Mouse (Mus musculus): ENCODE results near the gene Nrbp1. TPM values are rescaled to one million over a fixed set of nuclear protein-coding genes. Genes with fewer than 3 reads are reported as not detected.
A peak's percentile ranks its signal among the peaks of the same experiment; 100 is the strongest.
"Not testable (repeated sequence)": the region's sequence is repeated elsewhere in the genome, so short reads cannot be mapped to it uniquely, and the experiment has no call there.

Nrbp1 gene
- polyA plus RNA-seq, 1 experiment from 2014 or later, result 153 TPM

DNA sequence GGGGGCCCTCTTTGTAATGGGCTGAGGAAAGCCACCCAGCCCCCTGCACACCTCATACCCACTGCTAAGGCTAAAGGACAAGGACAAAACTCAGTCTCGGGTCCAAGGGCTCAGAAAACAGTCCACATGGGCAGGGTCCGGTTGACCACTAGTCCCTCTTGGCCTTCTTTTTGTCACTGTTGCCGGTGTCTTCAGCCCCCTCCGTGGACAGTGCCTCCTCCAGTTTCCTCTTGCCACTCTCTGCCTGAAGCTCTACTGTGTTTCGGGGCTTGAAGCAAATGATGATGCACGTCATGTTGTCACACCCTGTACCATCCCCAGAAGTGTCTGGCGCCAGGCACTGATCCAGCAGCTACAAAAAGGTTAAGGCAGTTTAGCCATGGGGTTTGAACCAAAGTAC is 37.7 kb upstream of the Nrbp1 start:
- 82% methylated on average over 7 of the region's 7 CpGs for WGBS
- Histone ChIP-seq H3K27me3 (ENCODE audit: control insufficient read depth, insufficient read depth, low read length) (no peaks in the 10 kb centered on the region), H3K9ac (ENCODE audit: low read depth, low read length) (peak overlapping the region; percentile 44; the same call in 1 of the 2 replicates), H3K4me3 (ENCODE audit: low read length) (peak overlapping the region; percentile 64; the same call in 1 of the 2 replicates), H3K4me2 (replicated peaks; ENCODE audit: low read depth, low read length) (peak overlapping the region; percentile 61), H3K9me3 (ENCODE audit: control insufficient read depth, low read length) (peaks cover 6% of the 10 kb centered on the region), H3K27ac (ENCODE audit: low read depth, low read length) (peak overlapping the region; percentile 65), H3K36me3 (ENCODE audit: control insufficient read depth, insufficient read depth, low read length) (peaks cover 79% of the 10 kb centered on the region), H3K4me1 (ENCODE audit: control insufficient read depth, insufficient read depth, low read length) (peaks cover 7% of the 10 kb centered on the region; the same call in 1 of the 2 replicates)
- ATAC-seq (ENCODE audit: low FRiP score, low TSS enrichment), result no peak

DNA sequence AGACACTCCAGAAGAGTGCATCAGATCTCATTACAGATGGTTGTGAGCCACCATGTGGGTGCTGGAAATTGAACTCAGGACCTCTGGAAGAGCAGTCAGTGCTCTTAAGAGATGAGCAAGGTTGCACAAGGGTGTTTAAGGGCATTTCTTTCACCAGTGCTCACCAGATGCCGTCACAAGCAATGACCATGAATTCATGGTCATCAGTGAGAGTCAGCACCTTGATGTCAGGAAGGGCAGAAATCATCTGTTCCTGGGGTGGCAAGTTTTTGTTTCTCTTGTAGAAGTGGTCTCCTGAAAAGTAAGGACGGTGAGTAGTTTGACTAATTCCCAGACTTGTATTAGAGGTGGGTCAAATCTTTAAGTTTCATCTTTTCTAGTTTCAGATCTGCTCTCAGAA is 36.8 kb upstream of the Nrbp1 start:
- 89% methylated on average over 2 of the region's 2 CpGs for WGBS
- no peak overlapping the region for H3K9ac ChIP-seq (ENCODE audit: low read depth, low read length)
- H3K36me3 ChIP-seq (ENCODE audit: control insufficient read depth, insufficient read depth, low read length), result peaks cover 78% of the 10 kb centered on the region

DNA sequence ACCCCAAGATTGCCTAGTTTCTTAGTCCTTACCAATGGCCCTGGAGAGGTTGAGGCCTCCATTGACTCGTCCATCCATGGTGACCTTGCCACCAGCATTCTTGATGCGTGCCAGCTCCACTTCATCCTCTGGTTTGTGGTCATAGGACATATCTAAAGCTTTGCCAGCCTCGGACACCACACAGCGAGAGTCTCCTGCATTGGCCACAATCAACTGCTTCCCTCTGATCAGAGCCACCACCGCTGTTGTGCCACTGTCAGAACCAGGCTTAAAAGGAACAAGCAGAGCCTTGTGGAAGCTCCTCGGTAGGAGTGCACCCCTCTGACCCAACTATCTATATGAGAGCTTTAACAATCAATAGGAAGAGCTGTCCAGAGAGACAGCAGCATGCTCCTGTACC is 36.2 kb upstream of the Nrbp1 start:
- no peaks in the 10 kb centered on the region for H3K27me3 ChIP-seq (ENCODE audit: control insufficient read depth, insufficient read depth, low read length)
- ATAC-seq (ENCODE audit: low FRiP score, low TSS enrichment), result no peak
- H3K27ac ChIP-seq (ENCODE audit: low read depth, low read length), result no peak overlapping the region
- peaks cover 72% of the 10 kb centered on the region for H3K36me3 ChIP-seq (ENCODE audit: control insufficient read depth, insufficient read depth, low read length)
- peaks cover 7% of the 10 kb centered on the region; the same call in 1 of the 2 replicates for H3K4me1 ChIP-seq (ENCODE audit: control insufficient read depth, insufficient read depth, low read length)
- no peak overlapping the region for H3K4me2 ChIP-seq (replicated peaks; ENCODE audit: low read depth, low read length)
- H3K9ac ChIP-seq (ENCODE audit: low read depth, low read length), result no peak overlapping the region
- H3K9me3 ChIP-seq (ENCODE audit: control insufficient read depth, low read length), result peaks cover 6% of the 10 kb centered on the region
- 95% methylated on average over 6 of the region's 6 CpGs for WGBS
- no peak overlapping the region for H3K4me3 ChIP-seq (ENCODE audit: low read length)

More for the DNA sequence above, 36.8 kb upstream of the Nrbp1 start:
- no peak for ATAC-seq (ENCODE audit: low FRiP score, low TSS enrichment)
- no peak overlapping the region for H3K4me3 ChIP-seq (ENCODE audit: low read length)
- no peak overlapping the region for H3K4me2 ChIP-seq (replicated peaks; ENCODE audit: low read depth, low read length)
- no peak overlapping the region for H3K27ac ChIP-seq (ENCODE audit: low read depth, low read length)
- peaks cover 7% of the 10 kb centered on the region; the same call in 1 of the 2 replicates for H3K4me1 ChIP-seq (ENCODE audit: control insufficient read depth, insufficient read depth, low read length)
- H3K9me3 ChIP-seq (ENCODE audit: control insufficient read depth, low read length), result peaks cover 6% of the 10 kb centered on the region
- H3K27me3 ChIP-seq (ENCODE audit: control insufficient read depth, insufficient read depth, low read length), result no peaks in the 10 kb centered on the region

DNA sequence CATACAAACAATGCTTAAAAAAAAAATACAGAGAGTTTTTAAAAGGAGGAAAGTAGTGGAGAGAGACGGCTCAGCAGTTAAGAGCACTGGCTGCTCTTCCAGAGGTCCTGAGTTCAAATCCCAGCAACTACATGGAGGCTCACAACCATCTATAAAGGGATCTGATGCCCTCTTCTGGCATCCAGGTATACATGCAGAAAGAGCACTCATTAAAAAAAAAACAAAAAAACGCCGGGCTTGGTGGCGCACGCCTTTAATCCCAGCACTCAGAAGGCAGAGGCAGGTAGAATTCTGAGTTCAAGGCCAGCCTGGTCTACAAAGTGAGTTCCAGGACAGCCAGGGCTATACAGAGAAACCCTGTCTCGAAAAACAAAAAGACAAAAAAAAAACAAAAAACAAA is 24.1 kb upstream of the Nrbp1 start:
- not testable (repeated sequence) for H3K9me3 ChIP-seq (ENCODE audit: control insufficient read depth, low read length); H3K27me3 ChIP-seq (ENCODE audit: control insufficient read depth, insufficient read depth, low read length); H3K4me2 ChIP-seq (replicated peaks; ENCODE audit: low read depth, low read length); H3K36me3 ChIP-seq (ENCODE audit: control insufficient read depth, insufficient read depth, low read length); H3K27ac ChIP-seq (ENCODE audit: low read depth, low read length); H3K9ac ChIP-seq (ENCODE audit: low read depth, low read length); H3K4me3 ChIP-seq (ENCODE audit: low read length); ATAC-seq (ENCODE audit: low FRiP score, low TSS enrichment); H3K4me1 ChIP-seq (ENCODE audit: control insufficient read depth, insufficient read depth, low read length)
- WGBS, result 90% methylated on average over 6 of the region's 6 CpGs

DNA sequence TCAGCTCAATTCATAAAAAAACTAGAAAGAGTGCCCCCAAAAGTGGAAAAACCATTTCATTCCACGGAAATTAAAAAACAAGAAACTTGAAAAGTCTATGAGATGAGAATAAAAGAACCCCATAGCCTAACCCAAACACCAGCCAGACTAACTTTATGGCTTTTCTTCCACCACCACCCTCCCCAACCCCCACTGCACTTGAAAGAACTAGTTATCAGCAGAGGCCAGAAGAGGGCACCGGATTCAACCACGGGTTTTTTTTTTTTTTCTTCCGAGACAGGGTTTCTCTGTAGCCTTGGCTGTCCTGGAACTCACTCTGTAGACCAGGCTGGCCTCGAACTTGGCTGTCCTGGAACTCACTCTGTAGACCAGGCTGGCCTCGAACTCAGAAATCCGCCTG is 22.4 kb upstream of the Nrbp1 start:
- no peaks in the 10 kb centered on the region for H3K27me3 ChIP-seq (ENCODE audit: control insufficient read depth, insufficient read depth, low read length)
- H3K4me3 ChIP-seq (ENCODE audit: low read length), result no peak overlapping the region
- H3K27ac ChIP-seq (ENCODE audit: low read depth, low read length), result no peak overlapping the region
- H3K4me1 ChIP-seq (ENCODE audit: control insufficient read depth, insufficient read depth, low read length), result no peaks in the 10 kb centered on the region; the same call in 1 of the 2 replicates
- no peak overlapping the region for H3K9ac ChIP-seq (ENCODE audit: low read depth, low read length)
- no peaks in the 10 kb centered on the region for H3K36me3 ChIP-seq (ENCODE audit: control insufficient read depth, insufficient read depth, low read length)
- no peak overlapping the region for H3K4me2 ChIP-seq (replicated peaks; ENCODE audit: low read depth, low read length)
- WGBS, result 61% methylated on average over 7 of the region's 7 CpGs
- no peak for ATAC-seq (ENCODE audit: low FRiP score, low TSS enrichment)
- no peaks in the 10 kb centered on the region for H3K9me3 ChIP-seq (ENCODE audit: control insufficient read depth, low read length)

DNA sequence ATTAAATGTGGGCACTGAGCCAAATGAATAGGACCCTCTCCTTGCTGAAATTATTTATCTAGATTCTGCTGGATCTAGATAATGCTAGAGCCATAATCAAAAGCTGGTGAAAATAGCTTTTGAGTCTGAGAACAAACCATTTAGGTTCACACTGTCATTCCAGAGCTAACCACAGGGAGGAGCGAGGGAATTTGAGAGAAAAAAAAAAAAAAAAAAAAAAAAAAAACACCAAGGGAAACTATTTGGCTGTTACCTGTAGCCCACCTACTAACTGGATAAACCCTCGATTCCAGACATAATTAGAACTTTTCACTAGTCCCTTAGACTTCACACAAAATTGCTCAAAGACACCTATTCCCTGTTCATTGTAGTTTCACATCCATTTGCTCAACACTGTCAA is 21.6 kb upstream of the Nrbp1 start:
- H3K4me1 ChIP-seq (ENCODE audit: control insufficient read depth, insufficient read depth, low read length), result no peaks in the 10 kb centered on the region; the same call in 1 of the 2 replicates
- peak overlapping the region; percentile 85; the same call in 1 of the 2 replicates for H3K9ac ChIP-seq (ENCODE audit: low read depth, low read length)
- no peaks in the 10 kb centered on the region for H3K9me3 ChIP-seq (ENCODE audit: control insufficient read depth, low read length)
- H3K27ac ChIP-seq (ENCODE audit: low read depth, low read length), result no peak overlapping the region
- 1% methylated on average over 2 of the region's 2 CpGs for WGBS
- peak overlapping the region; percentile 64 for H3K4me2 ChIP-seq (replicated peaks; ENCODE audit: low read depth, low read length)
- no peaks in the 10 kb centered on the region for H3K27me3 ChIP-seq (ENCODE audit: control insufficient read depth, insufficient read depth, low read length)
- ATAC-seq (ENCODE audit: low FRiP score, low TSS enrichment), result no peak
- no peaks in the 10 kb centered on the region for H3K36me3 ChIP-seq (ENCODE audit: control insufficient read depth, insufficient read depth, low read length)
- H3K4me3 ChIP-seq (ENCODE audit: low read length), result peak overlapping the region; percentile 87

DNA sequence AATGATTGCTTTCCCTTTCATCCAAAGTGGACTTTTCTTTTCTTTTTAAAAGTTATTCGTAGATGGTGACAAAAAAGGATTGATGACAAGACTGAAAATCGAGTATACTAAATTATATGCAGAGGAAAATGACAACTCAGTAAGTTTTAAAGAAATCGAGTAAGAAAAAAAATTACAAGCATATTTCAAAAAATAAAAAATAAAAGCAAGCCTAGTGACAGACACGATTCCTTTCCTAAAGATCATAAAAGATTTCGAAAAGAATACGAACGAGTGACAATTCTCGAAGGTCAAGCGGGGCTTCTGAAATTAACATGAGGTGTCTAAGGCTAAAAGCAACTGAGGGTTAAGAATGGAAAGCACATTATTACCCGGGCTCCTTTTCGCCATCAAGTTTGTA is 21.2 kb upstream of the Nrbp1 start:
- no peaks in the 10 kb centered on the region for H3K36me3 ChIP-seq (ENCODE audit: control insufficient read depth, insufficient read depth, low read length)
- H3K9me3 ChIP-seq (ENCODE audit: control insufficient read depth, low read length), result no peaks in the 10 kb centered on the region
- 2% methylated on average over 11 of the region's 11 CpGs for WGBS
- H3K4me3 ChIP-seq (ENCODE audit: low read length), result peak overlapping the region; percentile 87
- no peaks in the 10 kb centered on the region for H3K27me3 ChIP-seq (ENCODE audit: control insufficient read depth, insufficient read depth, low read length)
- H3K9ac ChIP-seq (ENCODE audit: low read depth, low read length), result peak overlapping the region; percentile 85
- ATAC-seq (ENCODE audit: low FRiP score, low TSS enrichment), result no peak
- no peaks in the 10 kb centered on the region; the same call in 1 of the 2 replicates for H3K4me1 ChIP-seq (ENCODE audit: control insufficient read depth, insufficient read depth, low read length)
- peak overlapping the region; percentile 64 for H3K4me2 ChIP-seq (replicated peaks; ENCODE audit: low read depth, low read length)
- peak overlapping the region; percentile 95; the same call in 1 of the 2 replicates for H3K27ac ChIP-seq (ENCODE audit: low read depth, low read length)

DNA sequence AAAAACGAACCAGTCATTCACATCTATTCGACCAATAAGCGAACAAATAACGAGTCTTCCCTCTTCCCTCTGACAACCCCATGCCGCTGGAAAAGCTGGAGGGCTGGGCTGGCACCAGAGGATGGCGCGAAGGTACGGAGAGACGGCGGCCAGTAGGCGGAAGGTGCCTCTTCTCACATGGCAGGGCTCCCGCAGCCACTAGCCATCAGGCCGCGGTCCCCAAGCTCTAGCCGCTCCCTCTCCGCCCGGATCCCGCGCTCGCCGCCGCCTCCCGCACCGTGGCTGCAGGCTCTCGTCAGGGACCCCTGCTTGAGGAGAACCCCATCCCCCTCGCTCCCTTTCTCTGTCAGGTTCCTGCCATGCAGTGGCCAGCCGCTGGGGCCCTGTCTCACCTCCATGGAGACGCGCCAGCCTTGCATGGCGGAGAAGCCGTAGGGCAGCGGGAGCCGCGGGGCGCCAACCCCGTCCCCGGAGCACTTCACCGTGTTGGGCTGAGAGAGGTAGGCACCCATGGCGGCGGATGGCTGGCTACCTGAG is 20.7 kb upstream of the Nrbp1 start:
- H3K36me3 ChIP-seq (ENCODE audit: control insufficient read depth, insufficient read depth, low read length), result no peaks in the 10 kb centered on the region
- H3K9me3 ChIP-seq (ENCODE audit: control insufficient read depth, low read length), result no peaks in the 10 kb centered on the region
- H3K4me3 ChIP-seq (ENCODE audit: low read length), result peak overlapping the region; percentile 87
- H3K9ac ChIP-seq (ENCODE audit: low read depth, low read length), result peak overlapping the region; percentile 85
- ATAC-seq (ENCODE audit: low FRiP score, low TSS enrichment), result peak; percentile 78
- WGBS, result under 1% methylated on average over 39 of the region's 40 CpGs
- no peaks in the 10 kb centered on the region; the same call in 1 of the 2 replicates for H3K4me1 ChIP-seq (ENCODE audit: control insufficient read depth, insufficient read depth, low read length)
- no peaks in the 10 kb centered on the region for H3K27me3 ChIP-seq (ENCODE audit: control insufficient read depth, insufficient read depth, low read length)
- H3K4me2 ChIP-seq (replicated peaks; ENCODE audit: low read depth, low read length), result peak overlapping the region; percentile 64
- peak overlapping the region; percentile 95 for H3K27ac ChIP-seq (ENCODE audit: low read depth, low read length)

DNA sequence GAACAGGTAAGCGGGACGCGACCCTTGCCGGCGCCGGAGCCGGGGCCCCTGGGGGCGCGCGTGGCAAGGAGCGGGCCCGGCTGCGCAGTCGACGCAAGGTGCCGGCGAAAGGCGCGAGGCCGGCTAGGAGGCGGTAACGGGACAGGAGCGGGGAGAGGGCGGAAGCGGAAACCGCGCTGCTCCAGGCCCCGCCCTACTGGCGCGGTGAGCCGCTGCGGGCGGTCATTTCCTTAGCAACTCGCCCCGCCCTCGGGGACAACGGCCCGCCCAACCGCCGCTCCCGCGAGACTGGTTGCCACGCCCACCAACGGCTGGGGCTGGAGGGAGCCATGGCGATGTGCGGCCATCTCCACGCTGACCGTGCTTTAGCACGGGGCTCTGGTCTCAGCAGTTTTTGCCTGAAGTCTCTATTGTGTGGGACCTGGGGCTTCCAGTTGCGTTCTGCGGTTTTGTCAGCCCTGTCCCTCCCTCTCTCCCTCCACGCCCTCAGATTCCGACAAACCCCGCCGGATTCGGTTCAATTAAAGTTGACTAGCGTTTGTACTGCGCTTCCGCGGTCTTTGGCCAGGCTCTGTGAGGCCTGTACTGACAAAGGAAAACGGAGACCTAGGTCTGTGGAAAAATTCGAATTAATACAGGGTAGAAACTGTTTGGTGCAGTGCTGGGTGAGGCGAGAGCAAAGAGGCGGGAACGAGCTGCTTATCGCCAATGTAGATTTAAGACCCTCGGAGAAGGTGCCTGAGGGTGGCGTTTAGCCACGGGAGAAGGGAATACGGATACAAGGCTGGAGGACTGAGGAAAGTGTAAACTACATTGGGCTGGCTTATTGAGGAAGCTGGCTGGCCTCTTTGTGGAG is 20.0 kb upstream of the Nrbp1 start, which contains the start of gene Ppm1g:
TSS of gene Ppm1g (minus strand) at position 240 of the 856 bp plus-strand sequence.
- Histone ChIP-seq H3K4me2 (replicated peaks; ENCODE audit: low read depth, low read length) (peak within 1 kb of the TSS; percentile 64), H3K27ac (ENCODE audit: low read depth, low read length) (peak within 1 kb of the TSS; percentile 95), H3K27me3 (ENCODE audit: control insufficient read depth, insufficient read depth, low read length) (no peaks in the 10 kb centered on the region), H3K9ac (ENCODE audit: low read depth, low read length) (peak within 1 kb of the TSS; percentile 85), H3K4me3 (ENCODE audit: low read length) (peak within 1 kb of the TSS; percentile 87), H3K9me3 (ENCODE audit: control insufficient read depth, low read length) (no peaks in the 10 kb centered on the region), H3K36me3 (ENCODE audit: control insufficient read depth, insufficient read depth, low read length) (no peaks in the 10 kb centered on the region), H3K4me1 (ENCODE audit: control insufficient read depth, insufficient read depth, low read length) (no peaks in the 10 kb centered on the region; the same call in 1 of the 2 replicates)
- WGBS, result under 1% methylated on average over 69 of the region's 70 CpGs
- ATAC-seq (ENCODE audit: low FRiP score, low TSS enrichment), result peak; percentile 96
